Mouse (Mus musculus): Measurements from ENCODE around the gene Plxna4. TPM values are rescaled to one million over a fixed set of nuclear protein-coding genes. Genes with fewer than 3 reads are reported as not detected.
"Not testable (repeated sequence)": the region's sequence is repeated elsewhere in the genome, so short reads cannot be mapped to it uniquely, and the experiment has no call there.

Gene Plxna4
- total RNA-seq, 2 experiments from 2014 or later: 12.8 to 17.5 TPM

DNA sequence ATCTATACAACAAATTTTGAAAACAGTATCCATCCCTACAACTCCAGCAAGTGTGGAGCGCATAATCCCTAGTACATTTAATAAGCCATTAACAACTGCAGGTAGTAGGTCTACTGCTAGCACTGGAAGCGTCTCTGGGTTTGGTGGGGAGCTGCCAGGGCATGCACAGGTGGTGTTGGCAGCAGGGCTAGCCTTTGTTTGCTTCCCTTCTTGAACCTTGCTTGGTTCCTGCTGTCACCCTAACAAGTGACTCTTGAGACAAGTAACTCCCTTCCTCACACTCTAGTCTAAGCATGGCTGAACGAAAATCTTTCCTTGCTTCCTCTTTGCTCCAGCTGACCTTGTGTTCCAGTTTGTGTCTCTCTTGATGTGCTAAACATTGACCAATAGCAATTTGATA is 44.0 kb downstream of the Plxna4 start:
- no peak for DNase-seq (ENCODE audit: low spot score in 2 of 2)

GRCm38 (mm10) chr6:32540155-32540554 is 47.8 kb downstream of the Plxna4 start:
- DNase-seq (ENCODE audit: low spot score in 2 of 2): no peak

- no peak for DNase-seq (ENCODE audit: low spot score in 2 of 2)
Measured at GRCm38 (mm10) chr6:32533962-32534740, 53.8 kb downstream of the Plxna4 start.

DNA sequence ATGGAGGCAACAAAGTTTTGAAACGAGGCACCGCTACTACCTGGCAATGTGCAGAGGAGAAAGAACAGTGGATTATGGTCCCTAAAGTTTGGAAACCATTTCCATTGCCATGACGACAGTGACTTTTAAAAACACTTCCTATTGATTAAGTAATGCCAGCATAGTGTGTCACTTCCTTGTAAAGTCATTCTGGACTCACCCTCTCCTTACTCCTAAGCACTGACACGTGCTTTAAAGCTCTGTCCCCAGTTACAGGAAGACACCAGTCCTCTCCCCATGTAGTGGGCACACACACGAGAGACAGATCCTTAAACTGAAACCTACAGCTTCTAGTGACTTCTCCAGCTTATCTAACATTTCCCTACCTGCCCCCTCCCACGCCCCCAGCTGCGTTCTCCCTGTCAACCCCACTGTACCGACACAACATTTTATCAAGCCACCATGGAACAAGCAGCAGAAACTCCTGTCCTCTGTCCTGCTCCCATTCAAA is 59.9 kb downstream of the Plxna4 start:
- DNase-seq (ENCODE audit: low spot score in 2 of 2): no peak

- DNase-seq (ENCODE audit: low spot score in 2 of 2): no peak
Measured at GRCm38 (mm10) chr6:32527518-32527917, 60.5 kb downstream of the Plxna4 start.

DNA sequence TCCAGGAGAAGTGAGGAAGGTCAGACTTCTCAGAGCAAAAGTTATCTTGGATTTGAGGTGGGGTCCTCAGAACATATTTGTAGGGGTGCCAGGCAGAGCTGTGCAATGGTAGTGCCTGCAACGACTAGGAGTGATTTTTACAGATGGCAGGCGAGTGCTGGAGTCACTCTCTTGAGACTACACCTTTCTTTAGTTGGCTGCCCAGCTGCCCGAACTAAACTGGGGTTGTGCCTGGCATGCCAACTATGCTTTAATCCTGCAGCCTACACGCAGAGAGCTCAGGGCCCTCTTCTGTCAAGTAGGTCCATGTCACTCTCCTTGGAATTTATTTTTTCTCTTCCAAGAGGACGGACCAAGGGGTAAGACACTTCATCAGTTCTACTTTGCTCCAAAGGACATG is 61.2 kb downstream of the Plxna4 start:
- DNase-seq (ENCODE audit: low spot score in 2 of 2): no peak

- no peak for DNase-seq (ENCODE audit: low spot score in 2 of 2)
Measured at GRCm38 (mm10) chr6:32520097-32520496, 67.9 kb downstream of the Plxna4 start.

DNA sequence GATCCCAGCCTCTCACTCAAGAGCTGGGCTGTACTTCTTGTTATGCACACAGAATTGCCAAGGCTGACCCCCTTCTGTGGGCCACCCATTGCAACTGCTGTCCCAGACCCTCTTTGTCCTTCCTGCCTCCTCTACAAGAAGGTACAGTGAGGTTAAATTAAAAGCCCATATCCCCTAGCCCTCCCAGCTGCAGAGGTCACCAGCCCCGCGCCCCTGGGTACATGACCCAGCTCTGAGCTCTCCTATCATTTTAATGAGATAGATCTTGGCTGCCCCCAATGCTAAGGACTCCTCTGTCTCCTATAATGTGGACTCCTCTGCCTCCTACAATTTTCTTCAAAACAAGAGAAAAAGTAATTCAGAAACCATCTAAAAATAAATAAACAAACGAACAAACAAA is 69.4 kb downstream of the Plxna4 start:
- DNase-seq (ENCODE audit: low spot score in 2 of 2): no peak

DNA sequence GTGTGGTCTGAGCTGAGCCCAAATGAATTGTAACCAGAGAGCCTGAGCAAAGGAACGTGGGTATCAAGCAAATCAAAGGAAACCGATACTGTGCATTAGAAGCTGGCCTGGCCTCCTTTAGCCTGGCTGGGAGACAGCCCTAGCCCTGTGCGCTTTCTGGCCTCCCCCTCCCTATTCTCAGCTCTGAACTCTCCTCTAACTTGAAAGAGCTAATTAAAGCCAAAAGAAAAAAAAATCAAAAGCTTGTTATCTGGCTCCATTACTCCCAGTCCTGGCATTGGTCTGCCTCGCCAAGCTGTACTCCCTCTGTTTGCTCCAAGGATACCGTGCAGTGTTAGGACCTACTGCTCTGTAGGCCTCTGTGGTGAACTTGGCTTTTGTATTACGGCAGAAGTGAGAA is 73.9 kb downstream of the Plxna4 start:
- no peak for DNase-seq (ENCODE audit: low spot score in 2 of 2)

DNA sequence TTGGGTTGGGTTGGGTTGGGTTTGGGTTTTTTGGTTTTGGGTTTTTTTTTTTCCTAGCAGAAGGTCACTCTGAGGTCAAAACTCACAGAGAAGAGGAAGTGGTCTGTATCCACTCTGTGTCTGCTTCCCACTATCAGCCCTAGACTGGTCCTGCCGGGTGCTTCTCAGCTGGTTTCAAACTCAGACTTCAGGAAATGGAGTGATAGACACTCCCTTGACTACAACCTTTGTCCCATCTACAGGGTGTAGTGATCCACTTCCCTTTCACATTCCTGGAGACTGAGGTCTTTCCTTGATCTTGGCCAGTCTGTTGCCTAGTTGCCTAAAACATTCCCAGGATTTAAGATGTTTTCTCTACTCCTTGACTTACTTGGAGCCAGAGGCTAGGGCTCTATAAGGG is 76.0 kb downstream of the Plxna4 start:
- no peak for DNase-seq (ENCODE audit: low spot score in 2 of 2)

DNA sequence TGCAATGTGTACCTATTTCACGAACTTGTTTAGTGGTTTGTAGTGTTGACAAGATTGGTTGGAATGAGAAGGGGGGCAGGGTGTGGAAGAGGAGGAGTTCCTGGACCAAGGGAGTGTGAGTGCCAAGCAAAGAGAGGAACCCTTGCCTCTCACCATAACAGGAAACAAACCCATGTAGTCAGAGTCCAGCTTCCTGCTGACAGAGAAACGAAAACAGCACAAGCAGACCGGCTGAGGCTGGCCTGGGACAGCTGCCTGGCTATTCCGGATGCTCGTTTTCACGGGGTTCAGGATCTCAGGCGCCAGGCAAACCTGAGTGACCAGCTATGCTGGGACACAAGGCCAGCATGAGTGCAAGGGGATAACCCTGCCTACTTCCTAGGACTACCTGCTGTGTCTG is 77.1 kb downstream of the Plxna4 start:
- no peak for DNase-seq (ENCODE audit: low spot score in 2 of 2)

GRCm38 (mm10) chr6:32510491-32510890 is 77.5 kb downstream of the Plxna4 start:
- no peak for DNase-seq (ENCODE audit: low spot score in 2 of 2)

DNA sequence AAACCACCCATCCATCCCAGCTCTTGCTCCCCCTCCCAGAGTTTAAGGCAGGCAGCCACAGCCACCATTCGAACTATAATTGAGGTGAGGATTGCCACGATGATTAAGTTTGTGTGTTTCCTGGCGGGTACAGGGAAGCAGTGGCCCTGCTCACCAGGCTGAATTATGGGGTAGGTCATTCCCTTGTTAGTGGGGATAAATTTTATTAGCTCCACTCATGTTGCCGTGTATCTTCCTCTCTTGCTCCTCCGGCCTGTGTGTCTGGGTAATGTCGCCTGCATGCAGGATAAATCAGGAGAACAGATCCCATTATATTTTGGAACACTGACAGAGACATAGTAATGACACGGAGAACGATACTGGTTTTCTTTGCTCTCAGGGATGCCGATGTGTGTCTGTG is 78.9 kb downstream of the Plxna4 start:
- DNase-seq (ENCODE audit: low spot score in 2 of 2): no peak

GRCm38 (mm10) chr6:32504963-32505362 is 83.0 kb downstream of the Plxna4 start:
- no peak for DNase-seq (ENCODE audit: low spot score in 2 of 2)

DNA sequence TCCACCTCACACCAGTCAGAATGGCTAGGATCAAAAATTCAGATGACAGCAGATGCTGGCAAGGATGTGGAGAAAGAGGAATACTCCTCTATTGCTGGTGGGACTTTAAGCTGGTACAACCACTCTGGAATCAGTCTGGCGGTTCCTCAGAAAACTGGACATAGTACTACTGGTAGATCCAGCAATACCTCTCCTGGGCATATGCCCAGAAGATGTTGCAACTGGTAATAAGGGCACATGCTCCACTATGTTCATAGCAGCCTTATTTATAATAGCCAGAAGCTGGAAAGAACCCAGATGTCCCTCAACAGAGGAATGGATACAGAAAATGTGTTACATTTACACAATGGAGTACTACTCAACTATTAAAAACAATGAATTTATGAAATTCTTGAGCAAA is 86.8 kb downstream of the Plxna4 start:
- DNase-seq (ENCODE audit: low spot score in 2 of 2): not testable (repeated sequence)

DNA sequence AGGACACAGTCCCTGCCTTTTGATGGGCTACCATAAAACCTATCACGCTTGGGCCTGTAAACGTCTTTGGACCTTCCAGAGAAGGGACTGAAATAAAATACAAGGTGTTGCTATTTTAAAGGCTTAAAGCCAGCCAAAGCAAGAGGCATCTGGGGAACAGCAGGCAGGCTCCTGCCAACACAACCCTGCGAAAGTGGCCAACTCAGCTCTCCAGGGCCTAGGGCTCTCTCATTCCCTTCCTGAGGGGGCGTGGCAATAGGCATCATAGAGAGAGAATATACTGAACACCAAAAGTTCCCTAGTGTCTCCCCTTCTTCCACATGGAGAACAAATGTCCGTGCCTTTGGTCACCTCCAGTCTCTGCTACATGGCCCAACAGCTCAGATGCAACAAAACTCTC is 89.9 kb downstream of the Plxna4 start:
- DNase-seq (ENCODE audit: low spot score in 2 of 2): no peak

GRCm38 (mm10) chr6:32496109-32496508 is 91.9 kb downstream of the Plxna4 start:
- DNase-seq (ENCODE audit: low spot score in 2 of 2): no peak

GRCm38 (mm10) chr6:32495532-32495931 is 92.5 kb downstream of the Plxna4 start:
- no peak for DNase-seq (ENCODE audit: low spot score in 2 of 2)

GRCm38 (mm10) chr6:32493557-32493956 is 94.4 kb downstream of the Plxna4 start:
- peak in 1 of 2 experiments; percentile 13 for DNase-seq (ENCODE audit: low spot score in 2 of 2)

GRCm38 (mm10) chr6:32487121-32487520 is 100.9 kb downstream of the Plxna4 start:
- DNase-seq (ENCODE audit: low spot score in 2 of 2): no peak

DNA sequence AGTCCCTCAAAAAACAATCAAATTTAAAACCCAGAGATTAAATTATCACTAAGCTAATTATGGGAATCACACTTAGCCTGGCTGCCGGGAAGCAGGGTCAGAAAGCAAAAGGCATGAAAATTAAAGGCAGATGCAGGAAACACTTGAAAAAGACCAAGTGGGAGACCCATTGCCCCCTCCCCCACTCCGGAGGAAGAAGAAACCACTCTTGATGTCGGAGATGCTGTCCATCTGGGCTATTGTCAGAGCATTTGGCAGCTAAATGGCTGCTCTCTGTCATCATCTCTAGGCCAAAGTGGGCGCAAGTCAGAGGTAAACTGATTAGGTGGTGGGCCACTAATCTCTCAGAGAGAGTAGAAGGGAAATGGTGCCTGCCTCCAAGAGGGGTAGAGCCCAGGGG is 105.5 kb downstream of the Plxna4 start:
- DNase-seq (ENCODE audit: low spot score in 2 of 2): no peak

DNA sequence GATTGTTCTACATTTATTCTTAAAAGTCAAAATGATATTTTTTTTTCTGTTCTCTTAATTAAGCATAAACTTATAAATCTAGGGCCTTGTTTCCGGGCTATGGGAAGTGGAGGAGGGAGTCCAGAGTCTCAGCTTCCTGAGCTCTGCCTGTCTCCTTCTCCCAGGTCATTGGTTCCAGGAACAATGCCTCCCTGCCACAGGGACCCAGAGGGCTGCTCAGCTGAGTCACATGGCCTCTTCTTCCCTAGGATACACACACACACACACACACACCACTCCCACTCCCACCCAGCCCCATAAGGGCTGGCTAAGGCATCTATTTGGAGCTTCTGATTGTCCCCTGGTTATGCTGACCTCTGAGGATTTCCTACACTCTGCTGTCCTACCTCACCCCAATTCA is 107.3 kb downstream of the Plxna4 start:
- no peak for DNase-seq (ENCODE audit: low spot score in 2 of 2)

- DNase-seq (ENCODE audit: low spot score in 2 of 2): no peak
Measured at GRCm38 (mm10) chr6:32479765-32480164, 108.2 kb downstream of the Plxna4 start.

All from adrenal gland, postnatal 4 days (tissue).